Mouse (Mus musculus) heart, postnatal 0 days (tissue): ENCODE data around the gene Rbm20. TPM values are rescaled to one million over a fixed set of nuclear protein-coding genes. Genes with fewer than 3 reads are reported as not detected.
A peak's percentile ranks its signal among the peaks of the same experiment; 100 is the strongest.

ENCODE experiments used
- ATAC-seq: fragments of 200-750 bp; cut with Nextera tagmentation; 2 replicates; pipeline ENCODE4 v1.8.0; 2017; ENCODE audit warnings: low read depth, moderate number of reproducible peaks, moderate library complexity; ENCODE audit not compliant: insufficient read depth
- DNase-seq: peaks from one replicate; pipeline ENCODE4 v3.0.0-alpha.2; 2016; ENCODE audit warnings: low spot score
- H3K27ac ChIP-seq: fragments of 300-500 bp; sonication (generic); 2 replicates; pipeline ENCODE4 v1.5.1; 2014; ENCODE audit warnings: low read depth, mild to moderate bottlenecking
- H3K27me3 ChIP-seq: fragments of 300-500 bp; sonication (generic); 2 replicates; pipeline ENCODE4 v1.6.1; 2014; ENCODE audit warnings: low read length, mixed read lengths; ENCODE audit not compliant: control insufficient read depth, insufficient read depth
- H3K36me3 ChIP-seq: fragments of 300-500 bp; sonication (generic); replicated peaks from 2 replicates; pipeline ENCODE4 v1.6.1; 2014; ENCODE audit warnings: low read length, mixed read lengths; ENCODE audit not compliant: control insufficient read depth, insufficient read depth
- H3K4me1 ChIP-seq: fragments of 300-500 bp; sonication (generic); 2 replicates; pipeline ENCODE4 v1.6.1; 2014; ENCODE audit warnings: antibody characterized with exemption; ENCODE audit not compliant: control insufficient read depth, insufficient read depth
- H3K4me2 ChIP-seq: fragments of 300-500 bp; sonication (generic); 2 replicates; pipeline ENCODE4 v1.6.1; 2014; ENCODE audit warnings: low read depth, mild to moderate bottlenecking, low read length, moderate library complexity
- H3K4me3 ChIP-seq: fragments of 300-500 bp; sonication (generic); 2 replicates; pipeline ENCODE4 v1.5.1; 2014; ENCODE audit warnings: low read depth, low read length
- H3K9ac ChIP-seq: fragments of 300-500 bp; sonication (generic); replicated peaks from 2 replicates; pipeline ENCODE4 v1.6.1; 2014; ENCODE audit warnings: low read depth, low read length, mixed read lengths
- H3K9me3 ChIP-seq: fragments of 300-500 bp; sonication (generic); replicated peaks from 2 replicates; pipeline ENCODE4 v1.6.1; 2016; ENCODE audit warnings: low read length; ENCODE audit not compliant: control insufficient read depth
- CTCF ChIP-seq: IDR thresholded peaks from 2 replicates; pipeline ENCODE4 v1.5.1; 2016; ENCODE audit warnings: antibody characterized with exemption, control low read depth, low read depth
- EP300 ChIP-seq: IDR thresholded peaks from 2 replicates; pipeline ENCODE4 v1.6.1; 2016; ENCODE audit warnings: antibody characterized with exemption, low read depth
- WGBS: fragments of 180-500 bp; shearing (Covaris S2); extraction: QIAGEN DNeasy Blood & Tissue Kit; methylation state at CpG from one replicate; pipeline ENCODE4 v1.1.7; 2014; 5-methylcytosine and 5-hydroxymethylcytosine counted together
- polyA plus RNA-seq: library from polyadenylated mRNA; unstranded; fragments of >200 nt; fragmentation: Nextera tagmentation; extraction: Ambion mirVana; gene quantifications from 2 replicates; pipeline ENCODE4 v1.2.1, GENCODE M21; 2015
- total RNA-seq: library from RNA; depleted of rRNA; stranded (reverse); fragments of >200 nt; gene quantifications from 2 replicates; pipeline ENCODE4 v1.2.3, GENCODE M21; 2014; ENCODE audit warnings: low replicate concordance

The Rbm20 gene
- total and polyA plus RNA-seq, 2 experiments from 2014 or later: 65.2 to 340 TPM

DNA sequence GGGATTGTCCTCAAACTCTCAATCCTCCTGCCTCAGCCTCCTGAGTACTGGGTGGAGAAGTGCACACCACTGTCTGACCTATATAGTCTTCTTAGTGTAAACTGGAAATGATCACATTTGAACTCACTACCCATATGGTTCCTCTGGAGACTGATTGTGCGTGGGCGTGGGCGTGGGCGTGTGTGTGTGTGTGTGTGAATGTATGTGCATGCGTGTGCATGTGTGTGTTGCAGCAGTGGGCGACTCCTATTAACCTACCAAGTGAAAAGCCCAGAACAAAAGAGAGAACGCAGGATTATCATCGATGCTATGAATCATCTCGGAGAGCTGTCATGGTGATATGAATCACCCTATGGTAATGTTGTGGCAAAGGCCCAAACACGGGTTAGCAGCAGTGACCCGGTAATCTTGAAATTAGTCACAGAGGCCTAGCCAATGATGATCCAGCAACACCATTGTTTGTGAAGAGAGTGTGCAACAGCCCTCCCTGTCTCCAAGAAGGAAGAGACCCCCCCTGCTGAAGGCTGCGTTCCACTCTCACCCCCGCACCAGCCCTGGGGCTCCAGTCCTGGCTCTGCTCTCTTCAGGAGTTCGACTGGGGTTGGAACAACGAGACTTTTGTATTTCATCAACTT is 123.4 kb downstream of the Rbm20 start:
- Histone ChIP-seq H3K4me1 (peaks cover 42% of the 10 kb centered on the region), H3K9me3 (no peaks in the 10 kb centered on the region), H3K27me3 (no peaks in the 10 kb centered on the region), H3K4me2 (no peak overlapping the region), H3K36me3 (no peaks in the 10 kb centered on the region), H3K27ac (peak overlapping the region; percentile 90), H3K4me3 (no peak overlapping the region), H3K9ac (no peak overlapping the region)
- no peak for TF ChIP-seq EP300
- no peak for TF ChIP-seq CTCF
- DNase-seq: no peak
- ATAC-seq: no peak
- 44% methylated on average over 15 of the region's 15 CpGs for WGBS

DNA sequence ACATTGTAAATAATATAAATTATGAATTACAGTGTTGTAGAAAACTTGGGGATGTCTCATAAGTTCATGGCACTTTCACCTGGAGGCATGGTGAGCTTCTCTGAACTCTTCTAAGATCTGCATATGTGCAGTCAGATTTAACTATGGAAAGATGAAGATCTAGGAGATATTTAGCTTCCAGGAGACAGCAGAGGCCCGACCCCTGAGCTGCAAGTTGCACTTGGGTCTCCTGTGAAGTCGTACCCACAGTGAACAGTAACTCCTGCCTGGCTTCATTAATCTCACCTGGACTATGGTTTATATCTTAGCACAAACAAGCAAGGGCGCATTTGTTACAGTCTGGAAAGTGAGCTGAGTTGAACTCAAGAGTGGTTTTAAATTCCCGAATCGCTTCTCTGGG is 124.3 kb downstream of the Rbm20 start:
- Histone ChIP-seq H3K27ac (peak overlapping the region; percentile 90), H3K4me1 (peaks cover 51% of the 10 kb centered on the region), H3K9ac (no peak overlapping the region), H3K27me3 (no peaks in the 10 kb centered on the region), H3K36me3 (no peaks in the 10 kb centered on the region), H3K4me2 (no peak overlapping the region), H3K4me3 (no peak overlapping the region), H3K9me3 (no peaks in the 10 kb centered on the region)
- ATAC-seq: no peak
- no peak for DNase-seq
- WGBS: 46% methylated on average over 5 of the region's 5 CpGs
- no peak for TF ChIP-seq EP300
- no peak for TF ChIP-seq CTCF

- peak; percentile 93 for ATAC-seq
- peak overlapping the region; percentile 90 for H3K27ac ChIP-seq
- H3K4me2 ChIP-seq: no peak overlapping the region
Observed at GRCm38 (mm10) chr19:53801789-53802683, 124.9 kb downstream of the Rbm20 start.

GRCm38 (mm10) chr19:53803954-53804353 is 126.8 kb downstream of the Rbm20 start:
- H3K9me3 ChIP-seq: no peaks in the 10 kb centered on the region
- no peak overlapping the region for H3K4me2 ChIP-seq
- TF ChIP-seq CTCF: no peak
- TF ChIP-seq EP300: no peak
- no peak overlapping the region for H3K4me3 ChIP-seq
- H3K9ac ChIP-seq: no peak overlapping the region
- no peak for ATAC-seq
- WGBS: 18% methylated on average over 2 of the region's 2 CpGs
- no peaks in the 10 kb centered on the region for H3K27me3 ChIP-seq
- peak overlapping the region; percentile 90 for H3K27ac ChIP-seq
- H3K4me1 ChIP-seq: peaks cover 74% of the 10 kb centered on the region
- H3K36me3 ChIP-seq: no peaks in the 10 kb centered on the region
- no peak for DNase-seq

More at GRCm38 (mm10) chr19:53801789-53802683, 124.9 kb downstream of the Rbm20 start:
- 23% methylated on average over 11 of the region's 11 CpGs for WGBS
- no peaks in the 10 kb centered on the region for H3K36me3 ChIP-seq
- H3K27me3 ChIP-seq: no peaks in the 10 kb centered on the region
- H3K9me3 ChIP-seq: no peaks in the 10 kb centered on the region
- H3K4me1 ChIP-seq: peaks cover 55% of the 10 kb centered on the region
- TF ChIP-seq EP300 (peak; percentile 91), CTCF (no peak)
- peak; percentile 92 for DNase-seq
- no peak overlapping the region for H3K9ac ChIP-seq
- no peak overlapping the region for H3K4me3 ChIP-seq

GRCm38 (mm10) chr19:53805063-53805462 is 128.0 kb downstream of the Rbm20 start:
- Histone ChIP-seq H3K9me3 (no peaks in the 10 kb centered on the region), H3K36me3 (no peaks in the 10 kb centered on the region), H3K4me2 (no peak overlapping the region), H3K9ac (no peak overlapping the region), H3K27ac (peak overlapping the region; percentile 46; the same call in 1 of the 2 replicates), H3K4me3 (no peak overlapping the region), H3K27me3 (no peaks in the 10 kb centered on the region), H3K4me1 (peaks cover 81% of the 10 kb centered on the region)
- WGBS: 45% methylated on average over 3 of the region's 3 CpGs
- ATAC-seq: no peak
- TF ChIP-seq EP300: no peak
- no peak for TF ChIP-seq CTCF
- DNase-seq: no peak
